Mouse (Mus musculus): ENCODE measurements around the gene Casd1.
"Not testable (repeated sequence)": the region's sequence is repeated elsewhere in the genome, so short reads cannot be mapped to it uniquely, and the experiment has no call there.

Casd1 gene

GRCm38 (mm10) chr6:4617911-4618310 is 17.3 kb downstream of the Casd1 start:
- DNase-seq: no peak

- DNase-seq: no peak
These were observed 30.8 kb downstream of the Casd1 start for GRCm38 (mm10) chr6:4631464-4631863.

- no peak for DNase-seq
These were observed 32.5 kb downstream of the Casd1 start for GRCm38 (mm10) chr6:4633189-4633588.

GRCm38 (mm10) chr6:4634804-4635203 is 34.2 kb downstream of the Casd1 start:
- DNase-seq: no peak

- no peak for DNase-seq
These were observed 41.4 kb downstream of the Casd1 start for GRCm38 (mm10) chr6:4642068-4642467.

- DNase-seq: no peak
These were observed 46.7 kb downstream of the Casd1 start for GRCm38 (mm10) chr6:4647351-4647750.

- no peak for DNase-seq
These were observed 52.0 kb downstream of the Casd1 start for GRCm38 (mm10) chr6:4652596-4653134.

GRCm38 (mm10) chr6:4653741-4654140 is 53.1 kb downstream of the Casd1 start:
- DNase-seq: not testable (repeated sequence)

GRCm38 (mm10) chr6:4655466-4655865 is 54.8 kb downstream of the Casd1 start:
- no peak for DNase-seq

- no peak for DNase-seq
These were observed 55.3 kb downstream of the Casd1 start for GRCm38 (mm10) chr6:4655924-4656323.

- no peak for DNase-seq
These were observed 58.2 kb downstream of the Casd1 start for GRCm38 (mm10) chr6:4658861-4659260.

- no peak for DNase-seq
These were observed 62.9 kb downstream of the Casd1 start for GRCm38 (mm10) chr6:4663516-4663915.

GRCm38 (mm10) chr6:4664313-4664712 is 63.7 kb downstream of the Casd1 start:
- DNase-seq: no peak

GRCm38 (mm10) chr6:4665154-4665553 is 64.5 kb downstream of the Casd1 start:
- no peak for DNase-seq

- DNase-seq: no peak
These were observed 76.7 kb downstream of the Casd1 start for GRCm38 (mm10) chr6:4677356-4677761.

GRCm38 (mm10) chr6:4679981-4680380 is 79.3 kb downstream of the Casd1 start:
- DNase-seq: no peak

- no peak for DNase-seq
These were observed 79.9 kb downstream of the Casd1 start for GRCm38 (mm10) chr6:4680576-4680975.

GRCm38 (mm10) chr6:4684706-4685340 is 84.2 kb downstream of the Casd1 start:
- DNase-seq: no peak

- DNase-seq: no peak
These were observed 89.8 kb downstream of the Casd1 start for GRCm38 (mm10) chr6:4690438-4690837.
